Mouse (Mus musculus) embryonic facial prominence, embryonic 10.5 days (tissue): ENCODE data around the gene Olfr803. TPM values are rescaled to one million over a fixed set of nuclear protein-coding genes. Genes with fewer than 3 reads are reported as not detected.

ENCODE experiments used
- DNase-seq: peaks from one replicate; pipeline ENCODE4 v3.0.0-alpha.2; 2017; ENCODE audit warnings: low spot score
- H3K27ac ChIP-seq: fragments of 300-500 bp; sonication (generic); replicated peaks from 2 replicates; pipeline ENCODE4 v1.5.1; 2016; ENCODE audit warnings: mild to moderate bottlenecking
- H3K27me3 ChIP-seq: fragments of 300-500 bp; sonication (generic); replicated peaks from 2 replicates; pipeline ENCODE4 v1.6.1; 2016; ENCODE audit warnings: low read depth, mild to moderate bottlenecking; ENCODE audit not compliant: poor library complexity, severe bottlenecking
- H3K36me3 ChIP-seq: fragments of 300-500 bp; sonication (generic); replicated peaks from 2 replicates; pipeline ENCODE4 v1.6.1; 2016; ENCODE audit warnings: mild to moderate bottlenecking, moderate library complexity
- H3K4me1 ChIP-seq: fragments of 300-500 bp; sonication (generic); 2 replicates; pipeline ENCODE4 v1.6.1; 2016
- H3K4me3 ChIP-seq: fragments of 300-500 bp; sonication (generic); 2 replicates; pipeline ENCODE4 v1.5.1; 2016; ENCODE audit warnings: mild to moderate bottlenecking, moderate library complexity
- H3K9me3 ChIP-seq: fragments of 300-500 bp; sonication (generic); 2 replicates; pipeline ENCODE4 v1.6.1; 2016; ENCODE audit warnings: mild to moderate bottlenecking
- WGBS: fragments of 180-500 bp; shearing (Covaris S2); methylation state at CpG from one replicate; pipeline ENCODE4 v1.1.7; 2016; 5-methylcytosine and 5-hydroxymethylcytosine counted together
- microRNA-seq: library from miRNA; unstranded; fragments of <30 nt; microRNA quantifications from one replicate; pipeline ENCODE4, GENCODE M21; 2017
- polyA plus RNA-seq: library from polyadenylated mRNA; unstranded; fragments of >200 nt; fragmentation: Nextera tagmentation; extraction: Ambion mirVana; gene quantifications from 2 replicates; pipeline ENCODE4 v1.2.1, GENCODE M21; 2016

Gene Olfr803
- polyA plus RNA-seq = not detected in 2 replicates

GRCm38 (mm10) chr10:129694186-129694585 lies at the start of gene Olfr803:
TSS of gene Olfr803 (minus strand) at chr10:129694286.
- WGBS = 76% methylated on average over 2 of the region's 2 CpGs
- Histone ChIP-seq H3K27me3 (no peaks in the 10 kb centered on the region), H3K36me3 (no peaks in the 10 kb centered on the region), H3K27ac (no peak within 1 kb of the TSS), H3K9me3 (no peaks in the 10 kb centered on the region), H3K4me3 (no peak within 1 kb of the TSS), H3K4me1 (no peaks in the 10 kb centered on the region)
- no peak for DNase-seq

- H3K4me1 ChIP-seq = no peaks in the 10 kb centered on the region
- no peak within 1 kb of the TSS for H3K4me3 ChIP-seq
- H3K36me3 ChIP-seq = no peaks in the 10 kb centered on the region
- no peaks in the 10 kb centered on the region for H3K27me3 ChIP-seq
- no peaks in the 10 kb centered on the region for H3K9me3 ChIP-seq
- DNase-seq = no peak
- H3K27ac ChIP-seq = no peak within 1 kb of the TSS
Measured at GRCm38 (mm10) chr10:129741821-129742220, 47.7 kb upstream of the Olfr803 start, which contains the start of gene Olfr806. TSS of gene Olfr806 (minus strand) at chr10:129741921.

- WGBS = 98% methylated on average over 2 of the region's 2 CpGs
- Histone ChIP-seq H3K27ac (no peak within 1 kb of the TSS), H3K27me3 (no peaks in the 10 kb centered on the region), H3K4me3 (no peak within 1 kb of the TSS), H3K9me3 (no peaks in the 10 kb centered on the region), H3K36me3 (no peaks in the 10 kb centered on the region), H3K4me1 (no peaks in the 10 kb centered on the region)
- no peak for DNase-seq
Measured at GRCm38 (mm10) chr10:129729275-129729674, 35.2 kb upstream of the Olfr803 start, which contains the start of gene Olfr805. TSS of gene Olfr805 (minus strand) at chr10:129729375.

GRCm38 (mm10) chr10:129702910-129703309 lies 8.8 kb upstream of the Olfr803 start, which contains the start of gene Olfr804:
TSS of gene Olfr804 (plus strand) at chr10:129703210.
- H3K9me3 ChIP-seq = no peaks in the 10 kb centered on the region
- no peak within 1 kb of the TSS for H3K4me3 ChIP-seq
- no peaks in the 10 kb centered on the region for H3K36me3 ChIP-seq
- DNase-seq = no peak
- no peaks in the 10 kb centered on the region for H3K4me1 ChIP-seq
- H3K27me3 ChIP-seq = no peaks in the 10 kb centered on the region
- H3K27ac ChIP-seq = no peak within 1 kb of the TSS

- H3K4me1 ChIP-seq = no peaks in the 10 kb centered on the region
- no peak within 1 kb of the TSS for H3K27ac ChIP-seq
- WGBS = 80% methylated on average over 1 of the region's 1 CpGs
- no peaks in the 10 kb centered on the region for H3K27me3 ChIP-seq
- H3K4me3 ChIP-seq = no peak within 1 kb of the TSS
- no peaks in the 10 kb centered on the region for H3K36me3 ChIP-seq
- H3K9me3 ChIP-seq = no peaks in the 10 kb centered on the region
- DNase-seq = no peak
Measured at GRCm38 (mm10) chr10:129688069-129688468, 6.0 kb downstream of the Olfr803 start, which contains the start of gene Olfr802. TSS of gene Olfr802 (minus strand) at chr10:129688169.

- Histone ChIP-seq H3K4me3 (no peak within 1 kb of the TSS), H3K4me1 (no peaks in the 10 kb centered on the region), H3K9me3 (no peaks in the 10 kb centered on the region), H3K27me3 (no peaks in the 10 kb centered on the region), H3K27ac (no peak within 1 kb of the TSS), H3K36me3 (no peaks in the 10 kb centered on the region)
- WGBS = 68% methylated on average over 1 of the region's 1 CpGs
- no peak for DNase-seq
Measured at GRCm38 (mm10) chr10:129673765-129674164, 20.3 kb downstream of the Olfr803 start, which contains the start of gene Olfr801. TSS of gene Olfr801 (minus strand) at chr10:129673865.

GRCm38 (mm10) chr10:129657394-129657793 lies 36.7 kb downstream of the Olfr803 start, which contains the start of gene Olfr800:
TSS of gene Olfr800 (plus strand) at chr10:129657694.
- H3K36me3 ChIP-seq = no peaks in the 10 kb centered on the region
- H3K27ac ChIP-seq = no peak within 1 kb of the TSS
- DNase-seq = no peak
- no peaks in the 10 kb centered on the region for H3K9me3 ChIP-seq
- H3K4me3 ChIP-seq = no peak within 1 kb of the TSS
- no peaks in the 10 kb centered on the region for H3K27me3 ChIP-seq
- H3K4me1 ChIP-seq = no peaks in the 10 kb centered on the region

- 87% methylated on average over 1 of the region's 1 CpGs for WGBS
- H3K27me3 ChIP-seq = no peaks in the 10 kb centered on the region
- H3K4me3 ChIP-seq = no peak overlapping the region
- H3K36me3 ChIP-seq = no peaks in the 10 kb centered on the region
- no peaks in the 10 kb centered on the region for H3K4me1 ChIP-seq
- no peak for DNase-seq
- H3K27ac ChIP-seq = no peak overlapping the region
- H3K9me3 ChIP-seq = no peaks in the 10 kb centered on the region
Measured at GRCm38 (mm10) chr10:129651763-129652162, 42.3 kb downstream of the Olfr803 start.

Small RNA genes lying within 50 kb of the gene (microRNA-seq; reads per million reads assigned to microRNA genes)
- gene Gm24485 = not detected

Other genes with a start within 250 kb of the Olfr803 start
- gene Olfr787, start 232.4 kb downstream of the Olfr803 start, polyA plus RNA-seq = not detected in 2 replicates
- gene Olfr788, start 223.3 kb downstream of the Olfr803 start, polyA plus RNA-seq = not detected in 2 replicates
- gene Olfr789, start 209.5 kb downstream of the Olfr803 start, polyA plus RNA-seq = not detected in 2 replicates
- not detected in 2 replicates for gene Olfr790, start 195.8 kb downstream of the Olfr803 start, polyA plus RNA-seq
- gene Olfr791, start 172.5 kb downstream of the Olfr803 start, polyA plus RNA-seq = not detected in 2 replicates
- not detected in 2 replicates for gene Olfr792, start 155.1 kb downstream of the Olfr803 start, polyA plus RNA-seq
- gene Olfr794, start 126.6 kb downstream of the Olfr803 start, polyA plus RNA-seq = not detected in 2 replicates
- not detected in 2 replicates for gene Olfr796, start 81.7 kb downstream of the Olfr803 start, polyA plus RNA-seq
- not detected in 2 replicates for gene Olfr798, start 66.4 kb downstream of the Olfr803 start, polyA plus RNA-seq
- gene Olfr799, start 56.8 kb downstream of the Olfr803 start, polyA plus RNA-seq = not detected in 2 replicates
- gene Olfr800, start 36.6 kb downstream of the Olfr803 start, polyA plus RNA-seq = not detected in 2 replicates
- not detected in 2 replicates for gene Olfr801, start 20.4 kb downstream of the Olfr803 start, polyA plus RNA-seq
- gene Olfr802, start 6.1 kb downstream of the Olfr803 start, polyA plus RNA-seq = 0.04 TPM in 1 of 2 replicates, not detected in the other
- gene Olfr804, start 8.9 kb upstream of the Olfr803 start, polyA plus RNA-seq = not detected in 2 replicates
- gene Olfr805, start 35.1 kb upstream of the Olfr803 start, polyA plus RNA-seq = not detected in 2 replicates
- not detected in 2 replicates for gene Olfr806, start 47.6 kb upstream of the Olfr803 start, polyA plus RNA-seq
- gene Olfr807, start 63.5 kb upstream of the Olfr803 start, polyA plus RNA-seq = not detected in 2 replicates
- gene Olfr808, start 71.2 kb upstream of the Olfr803 start, polyA plus RNA-seq = not detected in 2 replicates
- not detected in 2 replicates for gene Olfr809, start 80.4 kb upstream of the Olfr803 start, polyA plus RNA-seq
- gene Olfr810, start 100.6 kb upstream of the Olfr803 start, polyA plus RNA-seq = not detected in 2 replicates
- gene Olfr811, start 110.1 kb upstream of the Olfr803 start, polyA plus RNA-seq = not detected in 2 replicates
- gene Olfr812, start 151.8 kb upstream of the Olfr803 start, polyA plus RNA-seq = not detected in 2 replicates
- gene Olfr813, start 161.1 kb upstream of the Olfr803 start, polyA plus RNA-seq = not detected in 2 replicates
- not detected in 2 replicates for gene Olfr814, start 185.6 kb upstream of the Olfr803 start, polyA plus RNA-seq
- gene Olfr815, start 211.6 kb upstream of the Olfr803 start, polyA plus RNA-seq = not detected in 2 replicates
- gene Olfr816, start 221.3 kb upstream of the Olfr803 start, polyA plus RNA-seq = not detected in 2 replicates